Mouse (Mus musculus): ENCODE results near the gene Hist1h4a. TPM values are rescaled to one million over a fixed set of nuclear protein-coding genes. Genes with fewer than 3 reads are reported as not detected.
A peak's percentile ranks its signal among the peaks of the same experiment; 100 is the strongest.
"Not testable (repeated sequence)": the region's sequence is repeated elsewhere in the genome, so short reads cannot be mapped to it uniquely, and the experiment has no call there.

Hist1h4a gene
- polyA plus RNA-seq, 1 experiment from 2014 or later, result 0.60 TPM

- H3K9me3 ChIP-seq (ENCODE audit: control insufficient read depth, low read length), result no peaks in the 10 kb centered on the region
- no peak overlapping the region for H3K9ac ChIP-seq (ENCODE audit: low read depth, low read length)
- no peak for ATAC-seq
- whole genome bisulfite sequencing, result 58% methylated on average over 5 of the region's 5 CpGs
- H3K27ac ChIP-seq (ENCODE audit: low read length), result no peak overlapping the region
- no peak overlapping the region for H3K4me3 ChIP-seq (ENCODE audit: low read length)
- no peak overlapping the region for H3K4me2 ChIP-seq (ENCODE audit: low read depth, low read length)
- H3K4me1 ChIP-seq (ENCODE audit: control insufficient read depth, insufficient read depth, low read length), result peaks cover 9% of the 10 kb centered on the region; the same call in 1 of the 2 replicates
- no peaks in the 10 kb centered on the region for H3K27me3 ChIP-seq (replicated peaks; ENCODE audit: control insufficient read depth, insufficient read depth, low read length)
- no peaks in the 10 kb centered on the region for H3K36me3 ChIP-seq (ENCODE audit: control insufficient read depth, insufficient read depth, low read length)
These were observed 7.9 kb upstream of the Hist1h4a start for GRCm38 (mm10) chr13:23768834-23769397.

- H3K4me3 ChIP-seq (ENCODE audit: low read length), result no peak overlapping the region
- H3K4me1 ChIP-seq (ENCODE audit: control insufficient read depth, insufficient read depth, low read length), result peaks cover 14% of the 10 kb centered on the region
- H3K9me3 ChIP-seq (ENCODE audit: control insufficient read depth, low read length), result no peaks in the 10 kb centered on the region
- no peak overlapping the region for H3K9ac ChIP-seq (ENCODE audit: low read depth, low read length)
- H3K4me2 ChIP-seq (ENCODE audit: low read depth, low read length), result no peak overlapping the region
- no peaks in the 10 kb centered on the region for H3K36me3 ChIP-seq (ENCODE audit: control insufficient read depth, insufficient read depth, low read length)
- no peak for ATAC-seq
- no peaks in the 10 kb centered on the region for H3K27me3 ChIP-seq (replicated peaks; ENCODE audit: control insufficient read depth, insufficient read depth, low read length)
- H3K27ac ChIP-seq (ENCODE audit: low read length), result no peak overlapping the region
These were observed 5.7 kb upstream of the Hist1h4a start for GRCm38 (mm10) chr13:23766772-23767171.

DNA sequence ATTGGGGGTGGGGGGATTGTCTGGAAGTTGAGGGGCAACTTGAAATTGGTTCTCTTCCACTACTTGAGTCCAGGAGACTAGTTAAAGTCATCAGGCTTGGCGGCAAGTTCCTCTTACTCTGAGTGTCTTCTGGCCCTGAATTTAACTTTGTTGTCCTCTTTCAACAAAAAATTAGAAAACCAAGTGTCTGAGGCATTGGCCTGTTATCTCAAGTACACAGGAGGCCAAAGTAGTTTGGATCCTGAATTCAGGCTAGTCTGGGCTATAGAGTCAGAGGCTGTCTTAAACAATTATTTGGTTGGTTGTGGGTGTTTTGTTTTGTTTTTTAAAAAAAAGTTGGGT is 4.1 kb upstream of the Hist1h4a start:
- Histone ChIP-seq H3K27ac (ENCODE audit: low read length) (no peak overlapping the region), H3K4me2 (ENCODE audit: low read depth, low read length) (no peak overlapping the region), H3K36me3 (ENCODE audit: control insufficient read depth, insufficient read depth, low read length) (no peaks in the 10 kb centered on the region), H3K27me3 (replicated peaks; ENCODE audit: control insufficient read depth, insufficient read depth, low read length) (no peaks in the 10 kb centered on the region), H3K4me1 (ENCODE audit: control insufficient read depth, insufficient read depth, low read length) (peaks cover 18% of the 10 kb centered on the region), H3K9me3 (ENCODE audit: control insufficient read depth, low read length) (no peaks in the 10 kb centered on the region), H3K4me3 (ENCODE audit: low read length) (no peak overlapping the region), H3K9ac (ENCODE audit: low read depth, low read length) (no peak overlapping the region)
- no peak for ATAC-seq
- 75% methylated on average over 1 of the region's 1 CpGs for WGBS

DNA sequence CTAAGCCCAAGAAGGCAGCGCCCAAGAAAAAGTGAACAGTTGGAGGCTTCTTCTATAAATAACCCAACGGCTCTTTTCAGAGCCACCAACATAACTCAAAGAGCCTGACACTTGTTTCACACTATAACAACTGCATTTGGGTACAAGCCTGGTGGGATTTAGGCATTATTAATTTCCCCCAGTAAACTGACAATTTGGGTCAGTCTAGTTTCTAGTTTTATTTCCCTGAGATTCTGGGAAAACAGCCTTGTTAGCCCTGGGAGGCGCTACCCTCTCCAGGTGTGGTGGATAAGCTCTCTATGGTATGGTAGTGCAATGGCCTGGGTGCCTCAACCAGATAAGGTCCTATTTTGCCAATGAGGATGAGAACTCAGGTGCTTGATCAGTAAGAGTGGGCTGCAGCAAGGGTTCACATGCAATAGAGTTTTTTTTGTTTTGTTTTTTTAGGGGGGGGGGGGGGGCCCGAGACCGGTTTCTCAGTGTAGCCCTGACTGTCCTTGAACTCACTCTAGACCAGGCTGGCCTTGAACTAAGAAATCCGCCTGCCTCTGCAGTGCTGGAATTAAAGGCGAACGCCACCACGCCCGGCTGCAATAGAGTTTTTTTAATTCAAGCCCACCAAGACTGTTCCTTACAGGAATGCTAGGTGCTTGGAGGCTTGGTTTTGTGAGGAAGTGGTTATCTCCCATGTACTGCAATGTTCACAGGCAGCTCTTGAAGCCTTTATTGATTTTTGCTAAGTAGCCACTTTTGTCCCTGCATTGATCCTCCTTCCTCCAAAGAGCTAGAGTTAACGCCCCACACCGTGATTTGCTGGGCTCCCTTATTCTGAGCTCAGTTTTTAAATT is 3.5 kb upstream of the Hist1h4a start:
- no peak for ATAC-seq

DNA sequence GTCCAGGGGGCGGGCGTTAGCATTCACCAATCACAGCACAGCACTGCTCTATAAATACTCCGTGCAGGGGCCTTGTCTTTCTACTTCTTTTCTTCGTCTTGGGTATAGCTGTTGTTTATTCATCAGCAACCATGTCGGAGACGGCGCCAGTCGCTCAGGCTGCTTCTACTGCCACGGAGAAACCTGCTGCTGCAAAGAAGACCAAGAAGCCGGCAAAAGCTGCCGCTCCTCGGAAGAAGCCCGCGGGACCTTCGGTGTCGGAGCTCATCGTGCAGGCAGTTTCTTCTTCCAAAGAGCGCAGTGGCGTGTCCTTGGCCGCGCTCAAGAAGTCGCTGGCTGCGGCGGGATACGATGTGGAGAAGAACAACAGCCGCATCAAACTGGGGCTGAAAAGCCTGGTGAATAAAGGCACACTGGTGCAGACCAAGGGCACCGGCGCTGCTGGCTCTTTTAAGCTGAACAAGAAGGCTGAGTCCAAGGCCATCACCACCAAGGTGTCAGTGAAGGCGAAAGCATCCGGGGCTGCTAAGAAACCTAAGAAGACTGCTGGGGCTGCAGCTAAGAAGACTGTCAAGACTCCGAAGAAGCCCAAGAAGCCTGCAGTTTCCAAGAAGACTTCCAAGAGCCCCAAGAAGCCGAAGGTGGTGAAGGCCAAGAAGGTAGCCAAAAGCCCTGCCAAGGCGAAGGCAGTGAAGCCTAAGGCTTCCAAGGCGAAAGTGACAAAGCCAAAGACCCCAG is 2.7 kb upstream of the Hist1h4a start, which contains the start of gene Hist1h1a:
Gene Hist1h1a (plus strand): TSS at position 81 of the 738 bp plus-strand sequence.
- Histone ChIP-seq H3K9me3 (ENCODE audit: control insufficient read depth, low read length) (no peaks in the 10 kb centered on the region), H3K27ac (ENCODE audit: low read length) (peak within 1 kb of the TSS; percentile 97), H3K4me1 (ENCODE audit: control insufficient read depth, insufficient read depth, low read length) (peaks cover 22% of the 10 kb centered on the region), H3K36me3 (ENCODE audit: control insufficient read depth, insufficient read depth, low read length) (no peaks in the 10 kb centered on the region), H3K4me3 (ENCODE audit: low read length) (peak within 1 kb of the TSS; percentile 53), H3K9ac (ENCODE audit: low read depth, low read length) (peak within 1 kb of the TSS; percentile 73), H3K4me2 (ENCODE audit: low read depth, low read length) (peak within 1 kb of the TSS; percentile 89), H3K27me3 (replicated peaks; ENCODE audit: control insufficient read depth, insufficient read depth, low read length) (no peaks in the 10 kb centered on the region)
- peak; percentile 69 for ATAC-seq
- 4% methylated on average over 34 of the region's 34 CpGs for WGBS

More for the DNA sequence above, 3.5 kb upstream of the Hist1h4a start:
- no peaks in the 10 kb centered on the region for H3K36me3 ChIP-seq (ENCODE audit: control insufficient read depth, insufficient read depth, low read length)
- H3K27ac ChIP-seq (ENCODE audit: low read length), result peak overlapping the region; percentile 97
- peak overlapping the region; percentile 53 for H3K4me3 ChIP-seq (ENCODE audit: low read length)
- H3K9me3 ChIP-seq (ENCODE audit: control insufficient read depth, low read length), result no peaks in the 10 kb centered on the region
- 37% methylated on average over 12 of the region's 12 CpGs for WGBS
- peak overlapping the region; percentile 73 for H3K9ac ChIP-seq (ENCODE audit: low read depth, low read length)
- peaks cover 22% of the 10 kb centered on the region for H3K4me1 ChIP-seq (ENCODE audit: control insufficient read depth, insufficient read depth, low read length)
- no peaks in the 10 kb centered on the region for H3K27me3 ChIP-seq (replicated peaks; ENCODE audit: control insufficient read depth, insufficient read depth, low read length)
- H3K4me2 ChIP-seq (ENCODE audit: low read depth, low read length), result peak overlapping the region; percentile 89

DNA sequence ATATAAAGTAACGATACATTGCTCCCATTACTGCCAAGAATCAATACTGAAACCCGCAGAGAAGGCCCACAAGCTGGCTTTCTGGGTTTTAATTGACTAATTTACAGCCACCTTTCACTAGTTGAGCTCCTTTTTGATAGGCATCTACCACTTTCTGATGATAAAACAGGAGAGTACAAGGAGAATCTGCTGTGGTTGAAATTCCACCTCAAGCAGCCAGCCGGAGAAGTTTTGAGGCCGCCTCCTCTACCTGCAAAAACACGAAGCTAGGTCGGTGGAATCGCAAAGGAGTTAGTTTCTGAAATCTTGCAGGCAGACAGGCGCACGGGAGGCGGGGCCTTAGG is 2.2 kb upstream of the Hist1h4a start:
- 1% methylated on average over 10 of the region's 10 CpGs for WGBS
- H3K9ac ChIP-seq (ENCODE audit: low read depth, low read length), result peak overlapping the region; percentile 60
- no peaks in the 10 kb centered on the region for H3K27me3 ChIP-seq (replicated peaks; ENCODE audit: control insufficient read depth, insufficient read depth, low read length)
- H3K9me3 ChIP-seq (ENCODE audit: control insufficient read depth, low read length), result no peaks in the 10 kb centered on the region
- H3K36me3 ChIP-seq (ENCODE audit: control insufficient read depth, insufficient read depth, low read length), result no peaks in the 10 kb centered on the region
- peaks cover 22% of the 10 kb centered on the region for H3K4me1 ChIP-seq (ENCODE audit: control insufficient read depth, insufficient read depth, low read length)
- peak overlapping the region; percentile 97 for H3K27ac ChIP-seq (ENCODE audit: low read length)
- peak overlapping the region; percentile 53 for H3K4me3 ChIP-seq (ENCODE audit: low read length)
- peak overlapping the region; percentile 89 for H3K4me2 ChIP-seq (ENCODE audit: low read depth, low read length)
- no peak for ATAC-seq

GRCm38 (mm10) chr13:23761871-23762821 is 1.1 kb upstream of the Hist1h4a start, which contains the start of gene Hist1h3a:
Gene Hist1h3a, minus strand, starts transcription at chr13:23762386.
- not testable (repeated sequence) for H3K27me3 ChIP-seq (replicated peaks; ENCODE audit: control insufficient read depth, insufficient read depth, low read length); H3K36me3 ChIP-seq (ENCODE audit: control insufficient read depth, insufficient read depth, low read length); H3K9me3 ChIP-seq (ENCODE audit: control insufficient read depth, low read length)
- peak within 1 kb of the TSS; percentile 89 for H3K4me2 ChIP-seq (ENCODE audit: low read depth, low read length)
- peak within 1 kb of the TSS; percentile 69 for H3K9ac ChIP-seq (ENCODE audit: low read depth, low read length)
- peak within 1 kb of the TSS; percentile 53 for H3K4me3 ChIP-seq (ENCODE audit: low read length)
- under 1% methylated on average over 27 of the region's 52 CpGs for WGBS
- ATAC-seq, result peak; percentile 66
- H3K27ac ChIP-seq (ENCODE audit: low read length), result peak within 1 kb of the TSS; percentile 97
- peaks cover 26% of the 10 kb centered on the region for H3K4me1 ChIP-seq (ENCODE audit: control insufficient read depth, insufficient read depth, low read length)

DNA sequence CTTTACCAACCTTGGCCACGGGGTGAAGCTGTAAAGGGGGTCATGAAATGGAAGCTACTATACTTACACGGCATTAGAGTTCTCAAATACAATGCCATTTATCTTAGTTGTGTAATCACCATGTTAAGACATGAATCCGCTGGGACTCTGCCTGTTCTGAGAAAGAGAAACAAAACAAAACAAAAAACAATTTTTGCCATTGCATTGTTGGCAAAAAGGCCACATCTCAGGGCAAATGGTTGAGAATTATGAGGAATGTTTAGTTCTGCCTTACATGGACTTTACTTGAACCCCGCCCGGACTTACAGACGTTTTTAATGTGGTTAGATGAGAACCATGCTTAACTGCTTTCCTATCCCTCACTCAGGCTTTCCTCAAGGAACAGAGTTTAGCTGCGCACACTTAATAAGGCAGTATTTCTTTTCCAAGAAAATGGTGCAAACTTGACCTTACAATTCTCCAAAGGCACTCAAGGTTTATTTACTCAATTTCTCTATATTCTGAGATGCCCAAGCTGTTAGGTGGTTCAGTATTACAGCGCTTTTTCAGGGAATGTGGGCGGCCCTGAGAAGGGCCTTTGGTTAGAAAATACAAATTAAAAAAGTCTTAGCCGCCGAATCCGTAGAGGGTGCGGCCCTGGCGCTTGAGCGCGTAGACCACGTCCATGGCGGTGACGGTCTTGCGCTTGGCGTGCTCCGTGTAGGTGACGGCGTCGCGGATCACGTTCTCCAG is 624 bp downstream of the Hist1h4a start:
- Histone ChIP-seq H3K36me3 (ENCODE audit: control insufficient read depth, insufficient read depth, low read length) (no peaks in the 10 kb centered on the region), H3K9ac (ENCODE audit: low read depth, low read length) (peak overlapping the region; percentile 64), H3K27ac (ENCODE audit: low read length) (peak overlapping the region; percentile 93), H3K4me3 (ENCODE audit: low read length) (peak overlapping the region; percentile 50), H3K4me1 (ENCODE audit: control insufficient read depth, insufficient read depth, low read length) (peaks cover 26% of the 10 kb centered on the region), H3K4me2 (ENCODE audit: low read depth, low read length) (peak overlapping the region; percentile 65), H3K9me3 (ENCODE audit: control insufficient read depth, low read length) (no peaks in the 10 kb centered on the region), H3K27me3 (replicated peaks; ENCODE audit: control insufficient read depth, insufficient read depth, low read length) (no peaks in the 10 kb centered on the region)
- 1% methylated on average over 20 of the region's 27 CpGs for WGBS
- ATAC-seq, result no peak; the same call in 1 of the 2 replicates

All from intestine, embryonic 16.5 days (tissue).